Mouse (Mus musculus) forebrain, embryonic 14.5 days (tissue): ENCODE data around the gene 4930558K02Rik. TPM values are rescaled to one million over a fixed set of nuclear protein-coding genes. Genes with fewer than 3 reads are reported as not detected.
A peak's percentile ranks its signal among the peaks of the same experiment; 100 is the strongest.

Experiments
- ATAC-seq: fragments of 200-750 bp; cut with Nextera tagmentation; 2 replicates; pipeline ENCODE4 v1.8.0; 2017; ENCODE audit warnings: mild to moderate bottlenecking, moderate library complexity
- DNase-seq: peaks from one replicate; pipeline ENCODE4 v3.0.0-alpha.2; 2015; ENCODE audit warnings: low spot score
- H3K27ac ChIP-seq: fragments of 300-500 bp; sonication (generic); 2 replicates; pipeline ENCODE4 v1.5.1; 2014; ENCODE audit warnings: low read depth, mild to moderate bottlenecking, control low read depth, low read length, moderate library complexity
- H3K27me3 ChIP-seq: fragments of 300-500 bp; sonication (generic); replicated peaks from 2 replicates; pipeline ENCODE4 v1.6.1; 2014; ENCODE audit warnings: low read length, control low read depth, mixed read lengths; ENCODE audit not compliant: control insufficient read depth, insufficient read depth
- H3K36me3 ChIP-seq: fragments of 300-500 bp; sonication (generic); 2 replicates; pipeline ENCODE4 v1.6.1; 2014; ENCODE audit warnings: low read length, control low read depth; ENCODE audit not compliant: control insufficient read depth, insufficient read depth
- H3K4me1 ChIP-seq: fragments of 300-500 bp; sonication (generic); 2 replicates; pipeline ENCODE4 v1.6.1; 2014; ENCODE audit warnings: antibody characterized with exemption, low read length, control low read depth; ENCODE audit not compliant: control insufficient read depth, insufficient read depth
- H3K4me2 ChIP-seq: fragments of 300-500 bp; sonication (generic); 2 replicates; pipeline ENCODE4 v1.6.1; 2014; ENCODE audit warnings: mild to moderate bottlenecking, control low read depth, low read length
- H3K4me3 ChIP-seq: fragments of 300-500 bp; sonication (generic); 2 replicates; pipeline ENCODE4 v1.5.1; 2014; ENCODE audit warnings: low read depth, low read length, control low read depth
- H3K9ac ChIP-seq: fragments of 300-500 bp; sonication (generic); 2 replicates; pipeline ENCODE4 v1.6.1; 2014; ENCODE audit warnings: mild to moderate bottlenecking, low read length, control low read depth, moderate library complexity
- H3K9me3 ChIP-seq: fragments of 300-500 bp; sonication (generic); replicated peaks from 2 replicates; pipeline ENCODE4 v1.6.1; 2016; ENCODE audit warnings: low read length, control low read depth, mixed read lengths; ENCODE audit not compliant: control insufficient read depth
- WGBS: fragments of 180-500 bp; shearing (Covaris S2); extraction: QIAGEN DNeasy Blood & Tissue Kit; methylation state at CpG from one replicate; pipeline ENCODE4 v1.1.7; 2014; 5-methylcytosine and 5-hydroxymethylcytosine counted together
- polyA plus RNA-seq: library from polyadenylated mRNA; unstranded; fragments of >200 nt; fragmentation: Nextera tagmentation; extraction: Ambion mirVana; gene quantifications from 2 replicates; pipeline ENCODE4 v1.2.1, GENCODE M21; 2014

The 4930558K02Rik gene
- polyA plus RNA-seq, 1 experiment from 2014 or later, result 0.18 TPM

- no peaks in the 10 kb centered on the region for H3K9me3 ChIP-seq
- H3K36me3 ChIP-seq, result no peaks in the 10 kb centered on the region
- H3K4me1 ChIP-seq, result no peaks in the 10 kb centered on the region
- H3K27ac ChIP-seq, result no peak overlapping the region
- no peak for DNase-seq
- ATAC-seq, result no peak
- H3K9ac ChIP-seq, result no peak overlapping the region
- 91% methylated on average over 9 of the region's 9 CpGs for WGBS
- no peak overlapping the region for H3K4me2 ChIP-seq
- no peak overlapping the region for H3K4me3 ChIP-seq
- H3K27me3 ChIP-seq, result no peaks in the 10 kb centered on the region
Observed at GRCm38 (mm10) chr1:161980626-161981298, 1.3 kb upstream of the 4930558K02Rik start.

- H3K9ac ChIP-seq, result no peak overlapping the region
- H3K36me3 ChIP-seq, result no peaks in the 10 kb centered on the region
- no peak overlapping the region for H3K4me2 ChIP-seq
- no peak overlapping the region for H3K4me3 ChIP-seq
- DNase-seq, result no peak
- ATAC-seq, result no peak
- H3K4me1 ChIP-seq, result no peaks in the 10 kb centered on the region
- no peak overlapping the region for H3K27ac ChIP-seq
- no peaks in the 10 kb centered on the region for H3K9me3 ChIP-seq
- H3K27me3 ChIP-seq, result no peaks in the 10 kb centered on the region
- 90% methylated on average over 2 of the region's 2 CpGs for WGBS
Observed at GRCm38 (mm10) chr1:161980046-161980445, 610 bp upstream of the 4930558K02Rik start.

DNA sequence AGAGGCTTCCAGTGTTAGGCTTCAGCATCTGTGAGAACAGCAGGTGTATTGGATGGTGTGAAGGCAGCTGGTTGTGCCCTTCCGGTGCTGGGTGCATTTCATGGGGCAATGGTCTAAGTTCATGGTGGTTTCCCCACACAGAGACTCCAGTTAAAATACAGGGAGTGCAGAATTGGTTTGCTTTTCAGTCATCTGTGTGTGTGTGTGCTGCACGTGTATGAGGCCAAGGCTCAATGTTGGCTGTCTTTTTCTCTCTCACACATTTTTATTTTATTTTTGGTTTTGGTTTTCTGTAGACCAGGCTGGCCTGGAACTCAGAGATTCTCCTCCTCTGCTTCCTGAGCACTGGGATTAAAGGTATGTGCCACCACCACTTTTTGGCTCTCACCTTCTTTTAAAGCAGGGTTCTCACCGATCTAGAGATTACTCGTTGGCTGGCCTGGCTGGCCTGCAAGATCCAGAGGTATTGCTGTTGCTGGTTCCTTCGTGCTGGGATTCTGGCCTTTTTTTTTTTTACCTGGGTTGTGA, 1.2 kb downstream of the 4930558K02Rik start:
- Histone ChIP-seq H3K9ac (no peak overlapping the region), H3K4me3 (no peak overlapping the region), H3K27ac (no peak overlapping the region), H3K4me1 (no peaks in the 10 kb centered on the region), H3K27me3 (no peaks in the 10 kb centered on the region), H3K36me3 (no peaks in the 10 kb centered on the region), H3K4me2 (no peak overlapping the region), H3K9me3 (no peaks in the 10 kb centered on the region)
- ATAC-seq (no peak), DNase-seq (no peak)
- 91% methylated on average over 5 of the region's 5 CpGs for WGBS

DNA sequence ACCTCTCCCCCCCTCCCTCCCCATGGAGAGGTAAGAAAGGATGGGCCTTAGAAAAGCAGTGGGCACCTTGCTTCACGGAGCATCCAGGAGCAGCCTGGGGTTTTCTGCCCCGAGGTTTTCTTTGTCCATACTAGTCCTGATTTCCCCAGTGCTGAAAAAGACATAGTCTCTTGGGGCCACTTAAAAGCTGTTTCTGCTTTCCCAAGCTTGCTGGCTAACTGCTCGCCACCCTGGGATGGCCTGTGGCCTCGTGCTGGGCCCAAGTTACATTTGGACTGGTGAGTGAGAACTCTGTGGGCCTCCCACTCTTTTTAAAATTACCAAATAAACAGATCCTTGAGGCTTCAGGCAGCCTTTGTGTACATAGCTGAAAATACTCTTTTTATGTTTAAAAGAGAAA, 2.1 kb downstream of the 4930558K02Rik start:
- DNase-seq (no peak), ATAC-seq (no peak)
- Histone ChIP-seq H3K9ac (no peak overlapping the region), H3K9me3 (no peaks in the 10 kb centered on the region), H3K27me3 (no peaks in the 10 kb centered on the region), H3K4me2 (no peak overlapping the region), H3K27ac (no peak overlapping the region), H3K4me1 (no peaks in the 10 kb centered on the region), H3K4me3 (no peak overlapping the region), H3K36me3 (no peaks in the 10 kb centered on the region)
- WGBS, result 75% methylated on average over 4 of the region's 4 CpGs

- peak; percentile 89 for DNase-seq
- Histone ChIP-seq H3K9ac (no peak overlapping the region), H3K4me2 (no peak overlapping the region), H3K4me1 (no peaks in the 10 kb centered on the region), H3K4me3 (no peak overlapping the region), H3K27me3 (no peaks in the 10 kb centered on the region), H3K36me3 (no peaks in the 10 kb centered on the region), H3K27ac (no peak overlapping the region), H3K9me3 (no peaks in the 10 kb centered on the region)
- ATAC-seq, result peak; percentile 74
- WGBS, result 50% methylated on average over 16 of the region's 16 CpGs
Observed at GRCm38 (mm10) chr1:161976255-161977182, 2.9 kb downstream of the 4930558K02Rik start.

DNA sequence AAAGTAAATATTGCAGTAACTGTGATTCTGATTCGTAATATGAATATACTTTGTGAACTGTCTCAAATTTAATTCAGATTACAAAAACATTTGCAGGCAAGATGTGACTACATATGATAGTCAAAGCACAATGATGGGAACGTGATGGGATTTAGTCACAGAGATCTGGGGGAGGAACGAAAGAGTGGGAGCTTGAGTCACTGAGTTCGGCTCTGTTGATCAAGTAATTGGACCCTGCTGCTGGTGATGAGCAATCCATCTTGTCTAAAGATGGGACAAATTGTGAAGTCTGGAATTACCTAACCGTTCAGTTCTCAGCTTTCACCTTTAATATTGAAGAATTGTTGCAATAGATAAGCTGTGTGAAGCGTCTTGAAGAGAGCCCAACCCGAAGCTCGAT, 7.2 kb downstream of the 4930558K02Rik start:
- H3K4me3 ChIP-seq, result no peak overlapping the region
- DNase-seq (no peak), ATAC-seq (no peak)
- H3K9ac ChIP-seq, result no peak overlapping the region
- WGBS, result 96% methylated on average over 8 of the region's 8 CpGs
- H3K27ac ChIP-seq, result no peak overlapping the region
- no peak overlapping the region for H3K4me2 ChIP-seq
- no peaks in the 10 kb centered on the region for H3K36me3 ChIP-seq
- H3K9me3 ChIP-seq, result no peaks in the 10 kb centered on the region
- peaks cover 7% of the 10 kb centered on the region; the same call in 1 of the 2 replicates for H3K4me1 ChIP-seq
- no peaks in the 10 kb centered on the region for H3K27me3 ChIP-seq

GRCm38 (mm10) chr1:161970874-161971273, 8.6 kb downstream of the 4930558K02Rik start:
- H3K4me3 ChIP-seq, result no peak overlapping the region
- H3K9me3 ChIP-seq, result no peaks in the 10 kb centered on the region
- WGBS, result 96% methylated on average over 9 of the region's 9 CpGs
- peaks cover 7% of the 10 kb centered on the region; the same call in 1 of the 2 replicates for H3K4me1 ChIP-seq
- no peak overlapping the region for H3K27ac ChIP-seq
- H3K9ac ChIP-seq, result no peak overlapping the region
- no peak for DNase-seq
- no peaks in the 10 kb centered on the region for H3K27me3 ChIP-seq
- no peak overlapping the region for H3K4me2 ChIP-seq
- H3K36me3 ChIP-seq, result no peaks in the 10 kb centered on the region
- no peak for ATAC-seq

- H3K27me3 ChIP-seq, result no peaks in the 10 kb centered on the region
- peak within 1 kb of the TSS; percentile 40; the same call in 1 of the 2 replicates for H3K27ac ChIP-seq
- H3K36me3 ChIP-seq, result no peaks in the 10 kb centered on the region
- DNase-seq, result peak; percentile 96
- H3K4me3 ChIP-seq, result peak within 1 kb of the TSS; percentile 56
- H3K9me3 ChIP-seq, result no peaks in the 10 kb centered on the region
- 4% methylated on average over 38 of the region's 38 CpGs for WGBS
- ATAC-seq, result peak; percentile 99
- peak within 1 kb of the TSS; percentile 54 for H3K4me2 ChIP-seq
- peak within 1 kb of the TSS; percentile 77 for H3K9ac ChIP-seq
- peaks cover 7% of the 10 kb centered on the region; the same call in 1 of the 2 replicates for H3K4me1 ChIP-seq
Observed at GRCm38 (mm10) chr1:161968589-161969407, 10.6 kb downstream of the 4930558K02Rik start, which contains the start of gene Pigc. Gene Pigc (plus strand): TSS chr1:161969186.
